Mouse (Mus musculus) macrophage (primary cell): ENCODE results near the gene Dennd5b. TPM values are rescaled to one million over a fixed set of nuclear protein-coding genes. Genes with fewer than 3 reads are reported as not detected.
"Not testable (repeated sequence)": the region's sequence is repeated elsewhere in the genome, so short reads cannot be mapped to it uniquely, and the experiment has no call there.

Source experiments
- H3K27ac ChIP-seq: fragments of 350-480 bp; formaldehyde crosslinking; 2 replicates; pipeline ENCODE4 v1.9.0; 2021
- H3K36me3 ChIP-seq: fragments of 350-480 bp; formaldehyde crosslinking; 2 replicates; pipeline ENCODE4 v1.9.0; 2021; ENCODE audit errors: inconsistent target
- H3K4me3 ChIP-seq: fragments of 350-480 bp; formaldehyde crosslinking; 2 replicates; pipeline ENCODE4 v1.9.0; 2021; ENCODE audit errors: inconsistent target
- H3K79me2 ChIP-seq: fragments of 350-480 bp; formaldehyde crosslinking; 2 replicates; pipeline ENCODE4 v1.9.0; 2021; ENCODE audit errors: inconsistent target
- WGBS: methylation state at CpG from one replicate; pipeline ENCODE4 v1.1.7; 2026; ENCODE audit warnings: inconsistent platforms; ENCODE audit not compliant: missing documents; 5-methylcytosine and 5-hydroxymethylcytosine counted together
- polyA plus RNA-seq: library from polyadenylated mRNA; stranded (reverse); fragments of 250-400 nt; gene quantifications from 3 replicates; pipeline ENCODE4 v1.2.4, GENCODE M21; 2018; ENCODE audit warnings: inconsistent platforms
- total RNA-seq, 78 experiments: library from RNA; depleted of rRNA; stranded (reverse); fragments of 250-400 nt; gene quantifications; 1 replicate in 9 of 78; 2 replicates in 24 of 78; 3 replicates in 43 of 78; 4 replicates in 2 of 78; pipeline ENCODE4 v1.2.4; 2018; ENCODE audit warnings: inconsistent platforms in 56 of 78

Gene Dennd5b
- 1 to 10 TPM in 14 of 26 experiments, under 1 TPM in 10, not detected in 2; 0.22 to 8.1 (median 1.2) TPM for total RNA-seq (2018; cell fraction: chromatin; rRNA removed)
- total RNA-seq (2018; cell fraction: cytosol; rRNA removed), result under 1 TPM; 0.11 to 0.83 (median 0.31) TPM
- 1 to 10 TPM in 14 of 26 experiments, under 1 TPM in 12; 0.48 to 4.5 (median 1.2) TPM for total RNA-seq (2018; cell fraction: nucleus; rRNA removed)
- polyA plus RNA-seq, result 0.20 to 0.52 TPM (median 0.20 TPM) in 3 replicates

DNA sequence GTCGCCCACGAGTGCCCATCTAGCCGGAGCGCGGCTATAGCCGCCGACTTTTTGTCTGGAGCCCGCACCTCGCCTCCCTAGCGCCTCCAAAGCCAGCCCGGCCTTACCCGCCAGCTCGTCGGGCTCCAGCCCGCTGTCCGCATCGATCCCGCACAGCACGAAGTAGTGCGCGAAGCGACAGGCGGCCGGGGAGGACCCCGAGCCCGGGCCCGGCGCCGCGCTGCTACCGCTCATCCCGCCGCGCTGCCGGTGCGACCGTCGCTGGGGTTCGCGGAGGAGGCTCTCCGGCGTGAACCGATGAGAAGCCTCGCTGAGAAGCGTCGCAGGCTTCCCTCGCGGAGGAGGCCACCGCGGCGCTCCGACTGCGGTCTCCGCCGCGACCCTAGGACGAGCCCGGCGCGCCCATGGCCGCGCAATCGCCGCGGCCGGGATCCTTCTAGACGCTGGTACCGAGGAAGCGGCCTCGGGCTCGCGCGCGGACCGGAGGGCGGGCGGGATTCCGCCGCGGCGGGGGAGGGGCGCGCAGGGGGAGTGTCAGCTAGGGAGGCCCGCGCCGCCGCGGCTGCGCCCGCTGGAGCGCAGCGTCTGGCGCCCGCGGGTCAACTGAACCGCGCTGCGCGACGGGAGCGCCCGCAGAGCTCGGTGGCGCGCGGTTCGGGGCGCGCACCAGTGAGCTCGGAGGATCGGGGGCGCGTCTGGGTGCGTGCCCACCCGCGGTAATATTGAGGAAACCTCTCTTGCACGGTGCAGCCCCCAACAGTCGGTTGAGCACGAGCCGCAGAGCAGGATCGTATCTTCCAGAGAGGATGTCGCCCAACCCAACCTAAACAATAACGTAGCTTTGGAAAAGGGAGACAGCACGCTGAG, at the start of gene Dennd5b:
Dennd5b (minus strand) TSS at position 605 of the 867 bp plus-strand sequence.
- H3K36me3 ChIP-seq, result no peaks in the 10 kb centered on the region
- no peaks in the 10 kb centered on the region for H3K79me2 ChIP-seq
- H3K4me3 ChIP-seq, result peak within 1 kb of the TSS; percentile 28; the same call in 1 of the 2 replicates
- under 1% methylated on average over 121 of the region's 124 CpGs for WGBS
- H3K27ac ChIP-seq, result no peak within 1 kb of the TSS

DNA sequence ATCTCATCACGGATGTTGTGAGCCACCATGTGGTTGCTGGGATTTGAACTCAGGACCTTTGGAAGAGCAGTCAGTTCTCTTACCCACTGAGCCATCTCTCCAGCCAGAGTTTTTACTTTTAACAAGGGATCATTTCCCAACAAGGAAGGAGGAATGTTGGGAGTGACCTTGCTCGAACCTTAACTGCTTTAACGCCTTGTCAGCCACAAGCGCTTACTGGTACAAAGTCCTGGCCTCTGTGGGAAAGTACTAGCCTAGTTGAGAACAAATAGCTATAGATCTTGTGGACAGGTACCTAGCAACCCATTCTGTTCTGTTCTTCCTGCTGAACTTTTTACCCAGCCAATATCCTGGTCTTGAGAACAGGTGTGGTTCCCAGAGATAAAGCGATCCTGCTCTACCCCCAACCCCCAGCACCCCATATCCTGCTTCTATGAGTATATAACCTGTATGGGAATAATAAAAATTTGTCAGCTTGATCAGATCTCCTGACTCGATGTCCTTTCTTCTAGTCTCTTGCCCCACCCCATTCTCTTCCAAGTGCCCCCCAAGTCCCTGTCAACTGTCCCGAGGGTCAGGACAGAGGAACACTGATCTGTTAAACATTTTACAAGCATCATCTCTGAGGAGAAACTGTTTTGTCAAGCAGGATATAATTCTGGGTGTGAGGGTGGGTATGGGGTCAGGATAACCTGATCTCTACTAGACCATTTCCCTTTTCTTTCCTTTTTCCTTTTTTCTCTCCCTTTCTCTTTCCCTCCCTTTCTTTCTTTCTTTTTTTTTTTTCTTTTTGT, 47.2 kb upstream of the Dennd5b start:
- H3K4me3 ChIP-seq, result no peak overlapping the region
- H3K36me3 ChIP-seq, result no peaks in the 10 kb centered on the region
- no peaks in the 10 kb centered on the region for H3K79me2 ChIP-seq
- WGBS, result 88% methylated on average over 7 of the region's 7 CpGs
- no peak overlapping the region for H3K27ac ChIP-seq

DNA sequence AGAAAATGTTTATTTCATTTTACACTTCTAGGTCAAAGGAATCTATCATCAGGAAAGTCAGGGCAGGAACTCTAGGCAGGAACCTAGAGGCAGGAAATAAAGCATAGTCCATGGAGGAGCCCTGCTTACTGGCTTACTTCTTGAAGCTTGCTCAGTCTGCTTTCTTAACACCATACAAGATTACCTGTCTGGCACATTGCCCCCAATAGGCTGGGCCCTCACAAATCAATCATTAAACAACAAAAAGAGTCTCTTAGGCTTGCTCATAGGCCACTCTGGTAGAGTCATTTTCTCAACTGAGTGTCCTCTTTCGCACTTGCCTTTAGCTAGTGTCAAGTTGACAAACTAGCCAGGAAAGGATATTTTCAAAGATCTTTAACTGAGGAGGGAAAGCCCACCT, 43.7 kb upstream of the Dennd5b start:
- no peak overlapping the region for H3K4me3 ChIP-seq
- 100% methylated on average over 1 of the region's 1 CpGs for WGBS

DNA sequence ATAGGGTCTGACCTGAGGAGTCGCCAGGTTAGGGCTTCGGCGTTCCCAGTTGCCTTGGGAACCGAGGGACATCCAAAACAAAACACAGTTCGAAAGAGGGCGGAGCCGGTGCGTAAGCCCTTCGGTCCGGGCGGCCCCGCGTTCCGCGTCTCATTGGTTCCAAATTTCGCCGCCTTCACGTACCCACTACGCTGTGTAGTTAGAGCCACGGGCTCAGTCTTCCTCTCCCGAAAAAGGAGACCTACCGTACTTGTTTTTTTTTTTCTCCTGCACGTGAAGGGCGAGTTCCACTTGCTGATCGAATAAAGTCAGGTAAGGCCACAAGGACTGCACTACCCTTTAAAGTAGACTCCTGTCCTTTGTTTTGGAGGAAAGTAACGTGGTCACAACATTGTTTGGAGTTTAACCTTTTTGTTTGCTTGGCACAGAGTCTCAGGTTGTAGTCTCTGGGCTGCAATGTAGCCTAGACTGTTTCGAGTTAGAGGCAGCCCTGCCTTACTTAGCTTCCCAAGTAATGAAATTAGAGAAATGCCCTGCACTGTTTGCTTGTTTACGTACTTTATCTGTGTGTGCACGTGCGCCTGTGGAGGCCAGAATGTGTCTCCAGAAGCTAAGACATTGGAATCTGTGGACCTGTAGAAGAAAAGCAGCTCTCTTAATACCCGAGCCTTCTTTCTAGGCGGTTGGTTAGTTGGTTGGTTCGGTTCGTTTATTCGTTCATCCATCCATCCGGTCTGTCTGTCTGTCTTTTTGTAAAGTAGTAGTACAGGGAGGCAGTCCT, 40.1 kb upstream of the Dennd5b start:
- Histone ChIP-seq H3K27ac (peak overlapping the region; percentile 51), H3K4me3 (peak overlapping the region; percentile 61), H3K36me3 (no peaks in the 10 kb centered on the region), H3K79me2 (no peaks in the 10 kb centered on the region)
- 3% methylated on average over 36 of the region's 36 CpGs for WGBS

More for the DNA sequence above, 43.7 kb upstream of the Dennd5b start:
- H3K36me3 ChIP-seq, result no peaks in the 10 kb centered on the region
- H3K27ac ChIP-seq, result no peak overlapping the region
- H3K79me2 ChIP-seq, result no peaks in the 10 kb centered on the region

DNA sequence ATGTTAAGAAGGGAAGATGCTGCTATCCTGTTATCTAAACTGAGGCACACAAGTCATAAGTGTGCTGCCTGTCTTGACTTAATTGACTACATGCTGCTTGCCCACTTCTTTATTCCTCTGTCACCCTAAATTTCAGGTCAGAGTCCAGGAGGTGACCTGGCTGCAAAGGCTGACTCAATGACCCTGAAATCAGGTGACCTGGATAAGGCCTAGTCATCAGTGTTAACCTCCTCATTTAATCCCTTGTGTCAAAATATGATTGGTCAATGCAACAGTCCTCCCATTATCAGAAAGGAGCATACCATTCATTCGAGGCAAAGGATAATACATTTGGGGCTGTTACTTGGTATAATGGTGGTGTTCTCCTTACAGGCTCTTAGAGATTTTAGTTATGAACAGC, 38.0 kb upstream of the Dennd5b start, which contains the start of gene Etfbkmt:
Etfbkmt (plus strand) TSS at position 379 of the 400 bp plus-strand sequence.
- Histone ChIP-seq H3K36me3 (no peaks in the 10 kb centered on the region), H3K4me3 (no peak within 1 kb of the TSS), H3K27ac (no peak within 1 kb of the TSS), H3K79me2 (no peaks in the 10 kb centered on the region)
- WGBS, result 90% methylated on average over 1 of the region's 1 CpGs

DNA sequence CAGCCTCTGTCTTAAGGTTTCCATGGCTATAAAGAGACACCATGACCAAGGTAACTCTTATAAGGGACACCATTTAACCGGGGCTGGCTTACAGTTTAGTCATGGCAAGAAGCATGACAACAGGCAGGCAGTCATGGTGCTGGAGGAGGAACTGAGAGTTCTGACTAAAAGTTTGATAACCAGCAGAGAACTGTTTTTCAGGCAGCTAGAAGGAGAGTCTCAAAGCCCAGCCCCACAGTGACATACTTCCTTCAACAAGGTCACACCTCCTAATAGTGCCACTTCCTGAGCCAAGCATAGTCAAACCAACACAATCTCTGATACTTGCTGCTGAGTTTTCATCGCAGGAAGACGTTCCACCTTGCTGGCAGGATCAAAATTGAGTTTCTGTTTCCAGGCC, 37.5 kb upstream of the Dennd5b start:
- Histone ChIP-seq H3K4me3 (no peak overlapping the region), H3K36me3 (no peaks in the 10 kb centered on the region), H3K27ac (no peak overlapping the region), H3K79me2 (no peaks in the 10 kb centered on the region)
- 84% methylated on average over 3 of the region's 3 CpGs for WGBS

DNA sequence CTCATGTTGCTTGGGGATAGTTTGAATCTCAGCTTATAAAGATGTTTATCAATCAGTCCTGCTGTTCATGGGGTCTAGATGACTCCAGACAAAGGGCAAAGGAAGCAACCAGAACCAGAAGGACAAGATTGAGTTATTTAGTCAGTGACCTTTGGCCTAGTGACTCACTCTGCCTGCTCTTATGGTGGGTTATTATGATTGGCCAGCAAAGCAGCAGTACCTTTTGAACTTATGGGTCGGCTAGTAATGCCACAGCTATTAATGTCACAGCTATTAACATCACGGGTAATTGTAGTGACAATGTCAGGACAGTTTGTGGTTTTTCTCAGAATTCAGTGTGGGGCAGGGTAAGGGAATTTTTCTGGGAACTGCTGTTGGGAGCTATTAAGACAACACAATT, 36.5 kb upstream of the Dennd5b start:
- no peaks in the 10 kb centered on the region for H3K36me3 ChIP-seq
- no peak overlapping the region for H3K27ac ChIP-seq
- WGBS, result 90% methylated on average over 2 of the region's 2 CpGs
- no peaks in the 10 kb centered on the region for H3K79me2 ChIP-seq
- H3K4me3 ChIP-seq, result no peak overlapping the region

DNA sequence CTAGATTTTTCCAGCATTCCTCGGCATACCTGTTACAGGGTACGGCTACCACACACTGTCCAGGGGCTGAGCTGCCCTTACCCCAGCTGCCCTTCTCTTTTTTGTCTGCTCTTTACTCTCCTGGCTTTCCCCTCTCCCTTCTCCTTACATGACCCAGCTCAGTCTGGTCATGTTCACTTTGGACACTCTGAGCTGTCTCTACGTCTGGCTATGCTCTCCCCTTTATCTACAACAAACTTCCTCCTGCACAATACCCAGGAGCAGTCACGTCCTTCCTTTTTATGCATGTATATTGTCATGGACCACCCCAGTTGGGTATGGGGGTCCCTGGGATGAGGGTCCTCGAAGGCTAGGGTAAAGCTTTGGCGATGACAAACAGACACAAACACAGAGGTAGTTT, 34.2 kb upstream of the Dennd5b start:
- Histone ChIP-seq H3K36me3 (no peaks in the 10 kb centered on the region), H3K27ac (no peak overlapping the region), H3K4me3 (no peak overlapping the region), H3K79me2 (no peaks in the 10 kb centered on the region)
- WGBS, result 80% methylated on average over 6 of the region's 6 CpGs

DNA sequence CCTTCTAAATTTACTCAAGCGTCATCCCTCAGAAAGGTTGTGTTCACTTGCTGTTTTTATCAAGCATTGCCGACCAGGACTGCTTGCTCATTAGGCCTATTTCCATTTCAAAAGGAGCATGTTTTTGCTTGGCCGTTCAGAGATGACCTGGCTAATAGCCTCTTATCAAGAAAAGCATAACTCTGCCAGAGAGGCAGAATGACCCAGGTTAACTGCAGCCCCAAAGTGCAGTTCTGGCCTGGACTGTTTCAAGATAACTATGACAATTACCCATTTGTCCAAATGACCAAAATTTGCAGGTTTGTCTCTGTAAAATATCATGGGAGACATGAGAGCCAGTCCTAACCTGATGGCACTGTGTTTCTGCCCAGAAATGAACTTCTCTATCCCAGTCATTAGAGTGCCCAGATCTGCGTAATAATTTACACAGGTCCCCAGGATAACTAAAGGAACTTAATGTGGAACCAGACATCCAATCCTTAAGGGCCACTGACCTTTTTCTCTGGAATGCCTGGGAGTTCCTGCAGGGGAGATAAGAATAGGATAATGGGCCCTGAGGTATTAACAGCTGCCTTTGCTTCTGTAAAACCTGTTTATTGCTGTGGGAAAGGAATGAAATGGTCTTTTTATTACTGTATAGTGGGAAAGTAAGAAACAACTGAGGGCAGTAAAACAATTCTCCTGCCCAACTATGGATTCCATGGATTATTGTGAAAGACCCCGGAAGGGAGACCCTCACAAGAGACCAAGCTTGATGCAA, 33.1 kb upstream of the Dennd5b start:
- WGBS, result 92% methylated on average over 5 of the region's 5 CpGs
- Histone ChIP-seq H3K36me3 (no peaks in the 10 kb centered on the region), H3K79me2 (no peaks in the 10 kb centered on the region), H3K4me3 (no peak overlapping the region), H3K27ac (no peak overlapping the region)

DNA sequence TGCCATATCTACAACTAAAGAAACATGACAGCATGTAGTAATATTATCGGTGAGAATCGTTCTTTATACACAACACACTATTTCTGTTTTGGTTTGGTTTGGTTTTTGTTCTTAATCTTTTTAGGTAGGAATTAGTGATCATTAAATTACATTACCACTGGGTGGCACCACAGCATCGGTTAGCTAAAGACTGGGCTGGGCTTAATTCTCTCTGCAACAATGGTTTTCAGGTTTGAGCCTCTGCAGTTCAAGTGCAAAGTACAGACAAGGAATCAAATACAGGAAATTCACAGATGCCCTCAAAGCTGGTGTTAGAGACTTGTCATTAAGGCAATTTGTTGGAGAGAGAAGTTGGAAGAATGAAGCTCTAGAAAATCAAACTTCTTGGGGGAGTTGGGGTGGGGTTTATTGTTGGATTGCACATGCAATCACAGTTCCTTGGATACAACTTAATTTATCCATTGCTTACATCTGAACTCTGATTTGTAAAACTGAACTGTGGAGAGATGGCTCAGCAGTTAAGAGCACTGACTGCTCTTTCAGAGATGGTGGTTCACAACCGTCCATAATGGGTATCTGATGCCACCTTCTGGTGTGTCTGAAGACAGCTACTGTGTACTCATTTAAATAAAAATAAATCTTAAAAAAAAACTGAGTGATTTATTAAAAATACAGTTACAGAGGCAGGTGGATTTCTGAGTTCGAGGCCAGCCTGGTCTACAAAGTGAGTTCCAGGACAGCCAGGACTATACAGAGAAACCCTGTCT, 31.0 kb upstream of the Dennd5b start:
- Histone ChIP-seq H3K27ac (no peak overlapping the region), H3K4me3 (no peak overlapping the region), H3K79me2 (no peaks in the 10 kb centered on the region), H3K36me3 (no peaks in the 10 kb centered on the region)
- 25% methylated on average over 5 of the region's 5 CpGs for WGBS

DNA sequence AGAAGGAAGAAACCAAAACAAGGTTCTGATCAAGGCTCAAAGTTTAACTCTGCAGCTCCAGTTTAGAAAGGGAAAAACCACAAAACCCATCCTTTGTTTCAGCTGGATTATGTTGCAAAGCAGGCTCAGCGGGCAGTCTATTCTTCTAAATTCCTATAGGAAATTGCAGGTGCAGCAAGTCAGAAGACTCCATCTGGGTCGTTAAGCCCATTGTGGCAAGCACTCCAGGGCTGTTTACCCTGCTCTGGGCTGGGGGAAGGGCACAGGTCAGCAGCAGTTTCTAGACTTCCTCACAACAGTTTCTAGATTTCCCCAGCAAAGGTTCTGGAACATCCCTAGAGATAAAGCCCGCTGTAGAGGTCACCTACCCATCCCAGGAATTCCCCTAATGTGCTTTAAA, 29.6 kb upstream of the Dennd5b start:
- Histone ChIP-seq H3K36me3 (no peaks in the 10 kb centered on the region), H3K79me2 (no peaks in the 10 kb centered on the region), H3K27ac (no peak overlapping the region), H3K4me3 (no peak overlapping the region)
- 53% methylated on average over 3 of the region's 3 CpGs for WGBS

DNA sequence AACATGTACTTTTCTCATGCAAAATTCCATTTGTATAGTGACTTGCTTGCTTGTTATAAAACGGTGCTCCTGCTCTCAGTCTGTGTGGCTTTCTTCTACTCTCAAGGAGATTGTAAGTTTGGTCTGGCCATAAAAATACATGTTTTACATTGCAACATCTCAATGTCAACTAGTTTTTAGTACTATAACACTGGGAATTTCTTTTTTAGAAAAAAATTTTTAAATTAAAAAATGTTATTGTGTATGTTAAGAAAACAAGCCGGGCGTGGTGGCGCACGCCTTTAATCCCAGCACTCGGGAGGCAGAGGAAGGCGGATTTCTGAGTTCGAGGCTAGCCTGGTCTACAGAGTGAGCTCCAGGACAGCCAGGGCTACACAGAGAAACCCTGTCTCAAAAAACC, 28.4 kb upstream of the Dennd5b start, which contains the start of gene Gm10203:
Gm10203 (plus strand) TSS at position 301 of the 400 bp plus-strand sequence.
- 92% methylated on average over 8 of the region's 8 CpGs for WGBS

DNA sequence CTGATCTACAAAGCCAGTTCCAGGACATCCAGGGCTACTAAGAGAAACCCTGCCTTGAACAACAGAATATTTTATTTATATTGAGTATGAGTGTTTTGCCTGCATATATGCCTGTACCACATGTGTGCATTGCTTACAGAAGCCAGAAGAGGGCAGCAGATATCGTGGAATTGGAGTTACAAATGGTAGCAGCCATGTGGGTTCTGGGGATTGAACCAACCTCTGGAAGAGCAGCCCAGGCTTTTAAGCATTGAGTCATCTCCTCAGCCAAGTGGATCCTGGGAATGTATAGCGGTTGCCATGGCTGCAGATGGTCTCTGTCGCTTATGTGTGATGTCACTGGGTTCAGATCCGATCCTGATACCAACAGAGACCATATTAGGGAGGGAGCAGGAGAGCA, 25.2 kb upstream of the Dennd5b start:
- Histone ChIP-seq H3K36me3 (no peaks in the 10 kb centered on the region), H3K27ac (no peak overlapping the region), H3K79me2 (no peaks in the 10 kb centered on the region), H3K4me3 (no peak overlapping the region)
- WGBS, result 84% methylated on average over 4 of the region's 4 CpGs

More for the DNA sequence above, 28.4 kb upstream of the Dennd5b start, which contains the start of gene Gm10203:
- H3K36me3 ChIP-seq, H3K27ac ChIP-seq, H3K79me2 ChIP-seq, H3K4me3 ChIP-seq: not testable (repeated sequence)
